Mouse (Mus musculus) stomach, embryonic 16.5 days (tissue): ENCODE results near the gene Pbx4. TPM values are rescaled to one million over a fixed set of nuclear protein-coding genes. Genes with fewer than 3 reads are reported as not detected.

Experiments used
- ATAC-seq: fragments of 200-750 bp; cut with Nextera tagmentation; 2 replicates; pipeline ENCODE4 v1.8.0; 2017; ENCODE audit warnings: moderate number of reproducible peaks, moderate TSS enrichment; ENCODE audit not compliant: insufficient read depth, low FRiP score
- H3K27ac ChIP-seq: fragments of 300-500 bp; sonication (generic); 2 replicates; pipeline ENCODE4 v1.5.1; 2014; ENCODE audit warnings: low read length
- H3K27me3 ChIP-seq: fragments of 300-500 bp; sonication (generic); 2 replicates; pipeline ENCODE4 v1.6.1; 2014; ENCODE audit warnings: low read length, control low read depth, mixed read lengths; ENCODE audit not compliant: control insufficient read depth, insufficient read depth
- H3K36me3 ChIP-seq: fragments of 300-500 bp; sonication (generic); 2 replicates; pipeline ENCODE4 v1.6.1; 2014; ENCODE audit warnings: low read length; ENCODE audit not compliant: control insufficient read depth, insufficient read depth
- H3K4me1 ChIP-seq: fragments of 300-500 bp; sonication (generic); 2 replicates; pipeline ENCODE4 v1.6.1; 2014; ENCODE audit warnings: low read length, control low read depth, mixed read lengths; ENCODE audit not compliant: control insufficient read depth, insufficient read depth
- H3K4me2 ChIP-seq: fragments of 300-500 bp; sonication (generic); 2 replicates; pipeline ENCODE4 v1.6.1; 2014; ENCODE audit warnings: low read depth, low read length, mixed read lengths
- H3K4me3 ChIP-seq: fragments of 300-500 bp; sonication (generic); replicated peaks from 2 replicates; pipeline ENCODE4 v1.5.1; 2014; ENCODE audit warnings: mild to moderate bottlenecking, low read length
- H3K9ac ChIP-seq: fragments of 300-500 bp; sonication (generic); 2 replicates; pipeline ENCODE4 v1.6.1; 2014; ENCODE audit warnings: low read length
- H3K9me3 ChIP-seq: fragments of 300-500 bp; sonication (generic); replicated peaks from 2 replicates; pipeline ENCODE4 v1.6.1; 2016; ENCODE audit warnings: low read length, control low read depth; ENCODE audit not compliant: control insufficient read depth
- WGBS: fragments of 180-500 bp; shearing (Covaris S2); extraction: QIAGEN DNeasy Blood & Tissue Kit; methylation state at CpG from one replicate; pipeline ENCODE4 v1.1.7; 2014; 5-methylcytosine and 5-hydroxymethylcytosine counted together
- polyA plus RNA-seq: library from polyadenylated mRNA; unstranded; fragments of >200 nt; fragmentation: Nextera tagmentation; extraction: Ambion mirVana; gene quantifications from 2 replicates; pipeline ENCODE4 v1.2.1, GENCODE M21; 2015

The Pbx4 gene
- polyA plus RNA-seq, 1 experiment from 2014 or later: 3.1 TPM

GRCm38 (mm10) chr8:69897857-69898256 is 65.6 kb downstream of the Pbx4 start:
- H3K36me3 ChIP-seq: no peaks in the 10 kb centered on the region

DNA sequence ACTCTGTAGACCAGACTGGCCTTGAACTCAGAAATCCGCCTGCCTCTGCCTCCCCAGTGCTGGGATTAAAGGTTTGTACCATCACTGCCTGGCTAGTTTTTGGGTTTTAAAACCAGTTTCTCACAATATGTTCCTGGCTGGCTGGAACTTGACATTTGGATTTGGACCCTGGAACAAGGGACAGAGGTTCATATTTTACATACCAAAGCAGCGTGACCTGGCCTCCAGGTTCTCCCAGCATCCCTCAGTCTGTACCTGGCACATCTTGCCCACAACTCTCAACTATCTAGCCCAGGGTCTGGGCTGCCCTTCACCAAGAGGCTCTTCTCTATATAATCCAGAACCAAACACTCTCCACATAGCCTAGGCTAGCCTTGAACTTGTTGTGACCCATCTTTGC is 67.6 kb downstream of the Pbx4 start:
- no peak for ATAC-seq
- no peak overlapping the region for H3K4me2 ChIP-seq
- H3K4me1 ChIP-seq: peaks cover 32% of the 10 kb centered on the region
- 94% methylated on average over 2 of the region's 2 CpGs for WGBS
- H3K4me3 ChIP-seq: no peak overlapping the region
- H3K27me3 ChIP-seq: no peaks in the 10 kb centered on the region
- H3K9me3 ChIP-seq: no peaks in the 10 kb centered on the region
- no peak overlapping the region for H3K27ac ChIP-seq
- no peak overlapping the region for H3K9ac ChIP-seq
- H3K36me3 ChIP-seq: no peaks in the 10 kb centered on the region

More at GRCm38 (mm10) chr8:69897857-69898256, 65.6 kb downstream of the Pbx4 start:
- ATAC-seq: no peak
- Histone ChIP-seq H3K4me1 (peaks cover 26% of the 10 kb centered on the region), H3K9me3 (no peaks in the 10 kb centered on the region), H3K27ac (no peak overlapping the region), H3K9ac (no peak overlapping the region), H3K27me3 (no peaks in the 10 kb centered on the region), H3K4me2 (no peak overlapping the region), H3K4me3 (no peak overlapping the region)
- WGBS: 78% methylated on average over 6 of the region's 6 CpGs

DNA sequence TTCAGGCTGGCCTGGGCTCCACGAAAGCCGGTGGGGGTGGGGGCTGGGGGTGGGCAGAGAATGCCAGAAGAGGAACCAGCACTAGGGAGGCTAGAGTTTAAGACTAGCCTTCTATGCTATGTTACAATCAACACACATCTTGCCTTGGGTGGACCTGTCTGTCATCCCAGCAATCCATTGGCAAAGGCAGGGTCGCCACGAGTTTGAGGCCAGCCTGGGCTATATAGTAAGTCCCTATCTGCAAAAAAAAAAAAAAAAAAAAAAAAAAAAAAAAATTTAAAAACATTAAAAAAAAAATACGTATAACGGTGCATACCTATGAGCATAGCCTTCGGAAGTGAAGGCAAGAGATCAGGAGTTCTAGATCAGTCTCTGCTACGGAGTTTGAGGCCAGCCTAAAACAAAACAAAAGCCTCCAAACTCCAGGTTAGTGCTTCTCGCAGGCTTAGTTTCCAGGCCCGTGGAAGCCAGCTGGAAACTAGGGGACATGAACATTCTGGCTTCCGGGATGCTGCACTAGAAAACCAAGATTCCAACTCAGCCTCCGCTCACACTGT is 68.7 kb downstream of the Pbx4 start:
- no peaks in the 10 kb centered on the region for H3K36me3 ChIP-seq
- WGBS: 10% methylated on average over 12 of the region's 12 CpGs
- peak overlapping the region; percentile 82 for H3K9ac ChIP-seq
- peak overlapping the region; percentile 76 for H3K27ac ChIP-seq
- H3K4me3 ChIP-seq: peak overlapping the region; percentile 63
- H3K4me2 ChIP-seq: peak overlapping the region; percentile 99
- ATAC-seq: no peak
- H3K27me3 ChIP-seq: no peaks in the 10 kb centered on the region
- peaks cover 32% of the 10 kb centered on the region for H3K4me1 ChIP-seq
- no peaks in the 10 kb centered on the region for H3K9me3 ChIP-seq

- Histone ChIP-seq H3K9ac (peak overlapping the region; percentile 82), H3K4me3 (peak overlapping the region; percentile 63), H3K27ac (peak overlapping the region; percentile 97), H3K4me1 (peaks cover 32% of the 10 kb centered on the region), H3K4me2 (peak overlapping the region; percentile 99), H3K27me3 (no peaks in the 10 kb centered on the region), H3K36me3 (no peaks in the 10 kb centered on the region), H3K9me3 (no peaks in the 10 kb centered on the region)
- under 1% methylated on average over 41 of the region's 41 CpGs for WGBS
- ATAC-seq: peak; percentile 79
Measured at GRCm38 (mm10) chr8:69901484-69902162, 69.3 kb downstream of the Pbx4 start.

DNA sequence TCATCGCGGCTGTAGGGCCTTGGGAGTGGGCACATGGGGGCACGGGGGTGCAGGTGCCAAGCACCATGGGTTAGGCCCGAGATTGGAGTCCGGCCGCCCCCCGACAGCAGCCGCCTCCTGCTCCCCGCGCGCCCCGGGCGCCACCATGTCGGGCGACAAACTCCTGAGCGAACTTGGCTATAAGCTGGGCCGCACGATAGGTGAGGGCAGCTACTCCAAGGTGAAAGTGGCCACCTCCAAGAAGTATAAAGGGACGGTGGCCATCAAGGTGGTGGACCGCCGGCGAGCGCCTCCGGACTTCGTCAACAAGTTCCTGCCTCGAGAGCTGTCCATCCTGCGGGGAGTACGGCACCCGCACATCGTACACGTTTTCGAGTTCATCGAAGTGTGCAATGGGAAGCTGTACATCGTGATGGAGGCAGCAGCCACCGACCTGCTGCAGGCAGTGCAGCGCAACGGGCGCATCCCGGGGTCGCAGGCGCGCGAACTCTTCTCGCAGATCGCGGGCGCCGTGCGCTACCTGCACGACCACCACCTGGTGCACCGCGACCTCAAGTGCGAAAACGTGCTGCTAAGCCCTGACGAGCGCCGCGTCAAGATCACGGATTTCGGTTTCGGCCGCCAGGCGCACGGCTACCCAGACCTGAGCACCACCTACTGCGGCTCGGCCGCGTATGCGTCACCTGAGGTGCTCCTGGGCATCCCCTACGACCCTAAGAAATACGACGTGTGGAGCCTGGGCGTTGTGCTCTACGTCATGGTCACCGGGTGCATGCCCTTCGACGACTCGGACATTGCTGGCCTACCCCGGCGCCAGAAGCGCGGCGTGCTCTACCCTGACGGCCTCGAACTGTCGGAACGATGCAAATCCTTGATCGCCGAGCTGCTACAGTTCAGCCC is 70.1 kb downstream of the Pbx4 start, which contains the start of the genes Tssk6, Ndufa13 and Yjefn3:
Gene Tssk6, plus strand, starts transcription at position 22 of the 900 bp plus-strand sequence.
Gene Ndufa13, minus strand, starts transcription at position 396 of the 900 bp plus-strand sequence.
Gene Yjefn3, minus strand, starts transcription at position 550 of the 900 bp plus-strand sequence.
- no peaks in the 10 kb centered on the region for H3K27me3 ChIP-seq
- H3K9ac ChIP-seq: peak within 1 kb of the TSS; percentile 82
- 4% methylated on average over 89 of the region's 89 CpGs for WGBS
- peaks cover 28% of the 10 kb centered on the region for H3K4me1 ChIP-seq
- peak within 1 kb of the TSS; percentile 63 for H3K4me3 ChIP-seq
- H3K36me3 ChIP-seq: no peaks in the 10 kb centered on the region
- H3K4me2 ChIP-seq: peak within 1 kb of the TSS; percentile 99
- H3K9me3 ChIP-seq: no peaks in the 10 kb centered on the region
- H3K27ac ChIP-seq: peak within 1 kb of the TSS; percentile 97
- ATAC-seq: peak; percentile 36

GRCm38 (mm10) chr8:69903063-69903542 is 70.8 kb downstream of the Pbx4 start:
- under 1% methylated on average over 45 of the region's 45 CpGs for WGBS

DNA sequence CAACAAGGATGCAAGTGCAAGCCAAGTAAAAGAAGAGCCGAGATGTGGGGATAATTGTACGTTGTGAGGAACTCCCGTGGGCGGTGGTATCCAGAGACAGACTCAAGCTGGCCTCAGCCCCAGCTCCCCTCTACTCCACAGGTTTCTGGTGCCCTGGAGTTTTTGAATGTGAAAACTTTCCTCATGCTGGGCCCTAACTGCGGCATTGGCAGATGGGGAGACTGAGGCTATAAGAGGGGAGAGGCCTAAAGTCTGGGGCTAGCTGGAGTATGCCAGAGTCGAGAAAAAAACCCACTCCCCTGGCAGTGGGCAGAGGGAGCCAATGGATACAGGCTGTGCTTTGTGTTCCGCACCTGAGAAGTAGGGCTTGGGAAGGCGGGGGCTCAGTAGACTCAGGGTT is 71.8 kb downstream of the Pbx4 start:
- H3K27me3 ChIP-seq: no peaks in the 10 kb centered on the region
- peaks cover 24% of the 10 kb centered on the region for H3K4me1 ChIP-seq
- H3K4me3 ChIP-seq: no peak overlapping the region
- H3K9me3 ChIP-seq: no peaks in the 10 kb centered on the region
- peak overlapping the region; percentile 99; the same call in 1 of the 2 replicates for H3K4me2 ChIP-seq
- no peak overlapping the region for H3K27ac ChIP-seq
- H3K36me3 ChIP-seq: no peaks in the 10 kb centered on the region
- no peak overlapping the region for H3K9ac ChIP-seq
- ATAC-seq: no peak
- WGBS: 70% methylated on average over 8 of the region's 8 CpGs

More at GRCm38 (mm10) chr8:69903063-69903542, 70.8 kb downstream of the Pbx4 start:
- Histone ChIP-seq H3K4me1 (peaks cover 24% of the 10 kb centered on the region), H3K27ac (peak overlapping the region; percentile 97), H3K36me3 (no peaks in the 10 kb centered on the region), H3K4me3 (peak overlapping the region; percentile 63), H3K9ac (peak overlapping the region; percentile 82), H3K27me3 (no peaks in the 10 kb centered on the region), H3K9me3 (no peaks in the 10 kb centered on the region), H3K4me2 (peak overlapping the region; percentile 99)
- ATAC-seq: peak; percentile 90

- Histone ChIP-seq H3K27ac (no peak overlapping the region), H3K4me1 (peaks cover 14% of the 10 kb centered on the region; the same call in 1 of the 2 replicates), H3K27me3 (no peaks in the 10 kb centered on the region), H3K9me3 (no peaks in the 10 kb centered on the region), H3K9ac (no peak overlapping the region), H3K4me2 (no peak overlapping the region), H3K4me3 (no peak overlapping the region), H3K36me3 (peaks cover 6% of the 10 kb centered on the region; the same call in 1 of the 2 replicates)
- ATAC-seq: no peak
- 79% methylated on average over 2 of the region's 2 CpGs for WGBS
Measured at GRCm38 (mm10) chr8:69906260-69906659, 74.0 kb downstream of the Pbx4 start.
